In the genomic region with DNA sequence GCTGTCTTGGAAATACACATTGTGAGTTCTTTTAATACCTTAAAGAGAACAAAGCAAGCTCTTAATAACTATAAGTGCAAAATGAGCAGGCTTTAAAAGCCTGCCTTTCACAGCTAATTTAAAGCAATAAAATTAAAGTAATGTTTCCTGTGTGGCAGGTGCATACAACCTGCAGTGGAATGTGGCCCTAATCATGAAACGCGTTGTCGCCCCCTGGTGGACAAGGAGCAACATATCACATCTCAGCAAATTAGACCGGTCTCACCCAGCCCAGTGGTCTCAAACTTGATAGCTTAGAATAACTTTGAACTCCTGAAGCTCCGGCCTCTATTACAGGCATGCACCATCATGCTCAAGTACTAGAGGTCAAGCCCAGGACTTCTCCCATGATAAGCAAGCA, we compare ENCODE assay signal across 8 mouse cellular contexts. TPM values are rescaled to one million over a fixed set of nuclear protein-coding genes. Genes with fewer than 3 reads are reported as not detected.
DNase-seq lines count a peak whose midpoint lies in the region; ATAC-seq and TF ChIP-seq lines count a peak whose summit lies in the region.

No protein-coding gene starts in this region.

- peak; percentile 86 for TF ChIP-seq CTCF in brain, embryonic 14.5 days (IDR thresholded peaks at IDR 0.05; ENCODE audit: borderline replicate concordance, extremely low read depth, insufficient read depth, insufficient read length)

- DNase-seq in midbrain, embryonic 11.5 days (ENCODE audit: low spot score, missing footprints) = peak; percentile 93
- peak; percentile 83 for DNase-seq in brain, embryonic 14.5 days (ENCODE audit: low read depth)
- peak; percentile 82 for DNase-seq in forebrain, embryonic 14.5 days (ENCODE audit: low spot score)
- peak; percentile 92 for DNase-seq in induced T-regulatory cell, adult 2 months (ENCODE audit: low read depth)
- peak; percentile 67 for DNase-seq in limb, embryonic 14.5 days (ENCODE audit: low spot score)
- DNase-seq in ovary, adult 18-20 months (ENCODE audit: low spot score) = peak; percentile 39
- DNase-seq in testis, postnatal 14 days (ENCODE audit: low spot score) = peak; percentile 36

- H3K27ac ChIP-seq in midbrain, embryonic 11.5 days (ENCODE audit: low read depth, low read length) = no peak overlapping the region
- no peak overlapping the region for H3K27ac ChIP-seq in midbrain, embryonic 15.5 days
- no peak overlapping the region for H3K27ac ChIP-seq in forebrain, embryonic 14.5 days (ENCODE audit: low read depth, low read length)
- no peak overlapping the region for H3K27ac ChIP-seq in limb, embryonic 14.5 days (replicated peaks; ENCODE audit: low read depth, low read length)

- H3K9ac ChIP-seq in midbrain, embryonic 11.5 days (ENCODE audit: low read length) = no peak overlapping the region
- H3K9ac ChIP-seq in midbrain, embryonic 15.5 days = no peak overlapping the region
- H3K9ac ChIP-seq in forebrain, embryonic 14.5 days (ENCODE audit: low read length) = no peak overlapping the region
- no peak overlapping the region for H3K9ac ChIP-seq in limb, embryonic 14.5 days (ENCODE audit: low read depth, low read length, severe bottlenecking)

- no peaks in the 10 kb centered on the region for H3K4me1 ChIP-seq in midbrain, embryonic 11.5 days (ENCODE audit: control insufficient read depth, insufficient read depth, low read length)
- H3K4me1 ChIP-seq in midbrain, embryonic 15.5 days = no peaks in the 10 kb centered on the region
- H3K4me1 ChIP-seq in forebrain, embryonic 14.5 days (ENCODE audit: control insufficient read depth, insufficient read depth, low read length) = no peaks in the 10 kb centered on the region
- no peaks in the 10 kb centered on the region for H3K4me1 ChIP-seq in limb, embryonic 14.5 days (ENCODE audit: control insufficient read depth, insufficient read depth, low read length)

- no peaks in the 10 kb centered on the region for H3K36me3 ChIP-seq in midbrain, embryonic 11.5 days (ENCODE audit: control insufficient read depth, insufficient read depth, low read length)
- no peaks in the 10 kb centered on the region for H3K36me3 ChIP-seq in midbrain, embryonic 15.5 days (replicated peaks)
- H3K36me3 ChIP-seq in forebrain, embryonic 14.5 days (ENCODE audit: control insufficient read depth, insufficient read depth, low read length) = no peaks in the 10 kb centered on the region
- H3K36me3 ChIP-seq in limb, embryonic 14.5 days (ENCODE audit: control insufficient read depth, insufficient read depth, low read length) = no peaks in the 10 kb centered on the region

- no peaks in the 10 kb centered on the region; the same call in 1 of the 2 replicates for H3K9me3 ChIP-seq in midbrain, embryonic 11.5 days (ENCODE audit: control insufficient read depth, low read length)
- no peaks in the 10 kb centered on the region for H3K9me3 ChIP-seq in midbrain, embryonic 15.5 days
- H3K9me3 ChIP-seq in forebrain, embryonic 14.5 days (replicated peaks; ENCODE audit: control insufficient read depth, low read length) = 0 out of 2 replicates have a peak, but pooled peaks cover 2% of the 10 kb centered on the region
- H3K9me3 ChIP-seq in limb, embryonic 14.5 days (ENCODE audit: control insufficient read depth, low read length) = no peaks in the 10 kb centered on the region

- H3K27me3 ChIP-seq in midbrain, embryonic 11.5 days (ENCODE audit: control insufficient read depth, insufficient read depth, low read length) = no peaks in the 10 kb centered on the region
- H3K27me3 ChIP-seq in midbrain, embryonic 15.5 days (replicated peaks) = no peaks in the 10 kb centered on the region
- H3K27me3 ChIP-seq in forebrain, embryonic 14.5 days (replicated peaks; ENCODE audit: control insufficient read depth, insufficient read depth, low read length) = no peaks in the 10 kb centered on the region
- no peaks in the 10 kb centered on the region for H3K27me3 ChIP-seq in limb, embryonic 14.5 days (ENCODE audit: control insufficient read depth, insufficient read depth, low read length)

- no peak overlapping the region for H3K4me2 ChIP-seq in midbrain, embryonic 11.5 days
- H3K4me2 ChIP-seq in midbrain, embryonic 15.5 days = no peak overlapping the region
- H3K4me2 ChIP-seq in forebrain, embryonic 14.5 days (ENCODE audit: low read length) = no peak overlapping the region
- H3K4me2 ChIP-seq in limb, embryonic 14.5 days (replicated peaks; ENCODE audit: low read depth, low read length, severe bottlenecking) = no peak overlapping the region

- 10% methylated on average over 5 of the region's 5 CpGs for WGBS in midbrain, embryonic 11.5 days
- 10% methylated on average over 5 of the region's 5 CpGs for WGBS in midbrain, embryonic 15.5 days
- whole genome bisulfite sequencing in forebrain, embryonic 14.5 days = 9% methylated on average over 5 of the region's 5 CpGs
- 11% methylated on average over 5 of the region's 5 CpGs for WGBS in limb, embryonic 14.5 days

- H3K4me3 ChIP-seq in midbrain, embryonic 11.5 days (ENCODE audit: low read depth, low read length) = no peak overlapping the region
- no peak overlapping the region for H3K4me3 ChIP-seq in midbrain, embryonic 15.5 days
- H3K4me3 ChIP-seq in forebrain, embryonic 14.5 days (ENCODE audit: low read depth, low read length) = no peak overlapping the region
- no peak overlapping the region for H3K4me3 ChIP-seq in limb, embryonic 14.5 days (replicated peaks; ENCODE audit: low read length)

- no peak for ATAC-seq in midbrain, embryonic 11.5 days (ENCODE audit: low FRiP score)
- no peak for ATAC-seq in midbrain, embryonic 15.5 days (replicated peaks)
- no peak for ATAC-seq in forebrain, embryonic 14.5 days
- 0 out of 2 replicates have a peak, but pooled peaks have one; percentile 60 for ATAC-seq in limb, embryonic 14.5 days (ENCODE audit: low FRiP score, low read depth)

- no peak for TF ChIP-seq POLR2A in brain, embryonic 14.5 days (IDR thresholded peaks at IDR 0.05; ENCODE audit: borderline replicate concordance, extremely low read depth, insufficient read depth, insufficient read length, poor library complexity, severe bottlenecking)
- TF ChIP-seq POLR2A in limb, embryonic 14.5 days (IDR thresholded peaks at IDR 0.05; ENCODE audit: borderline replicate concordance, extremely low read depth, insufficient read depth, insufficient read length) = no peak

RNA-seq across cellular contexts. Expression of a gene that starts 9.8 kb away (rescaled TPM):
- 9.7 and 11.1 TPM in 2 replicates for polyA plus RNA-seq in midbrain, embryonic 11.5 days (2014; fragmentation: Nextera tagmentation; extraction: Ambion mirVana)
- 27.0 and 28.3 TPM in 2 replicates for polyA plus RNA-seq in midbrain, embryonic 15.5 days (2015; fragmentation: Nextera tagmentation; extraction: Ambion mirVana)
- polyA plus RNA-seq in brain, embryonic 14.5 days (2012; rRNA removed) = 21.8 and 24.6 TPM in 2 replicates
- polyA plus RNA-seq in forebrain, embryonic 14.5 days (2014; fragmentation: Nextera tagmentation; extraction: Ambion mirVana) = 12.2 and 13.1 TPM in 2 replicates
- polyA plus RNA-seq in limb, embryonic 14.5 days (2012; rRNA removed) = 17.3 and 19.1 TPM in 2 replicates
- polyA plus RNA-seq in limb, embryonic 14.5 days (2014; fragmentation: Nextera tagmentation; extraction: Ambion mirVana) = 9.7 and 10.0 TPM in 2 replicates

RNA-seq across cellular contexts. Expression of a gene that starts 9.9 kb away (rescaled TPM):
- polyA plus RNA-seq in midbrain, embryonic 11.5 days (2014; fragmentation: Nextera tagmentation; extraction: Ambion mirVana) = 211 and 215 TPM in 2 replicates
- 268 and 286 TPM in 2 replicates for polyA plus RNA-seq in midbrain, embryonic 15.5 days (2015; fragmentation: Nextera tagmentation; extraction: Ambion mirVana)
- 135 and 150 TPM in 2 replicates for polyA plus RNA-seq in brain, embryonic 14.5 days (2012; rRNA removed)
- polyA plus RNA-seq in forebrain, embryonic 14.5 days (2014; fragmentation: Nextera tagmentation; extraction: Ambion mirVana) = 288 and 315 TPM in 2 replicates
- 90.6 and 106 TPM in 2 replicates for polyA plus RNA-seq in limb, embryonic 14.5 days (2012; rRNA removed)
- polyA plus RNA-seq in limb, embryonic 14.5 days (2014; fragmentation: Nextera tagmentation; extraction: Ambion mirVana) = 212 and 216 TPM in 2 replicates

RNA-seq across cellular contexts. Expression of a gene that starts 27.4 kb away (rescaled TPM):
- 61.2 and 64.9 TPM in 2 replicates for polyA plus RNA-seq in midbrain, embryonic 11.5 days (2014; fragmentation: Nextera tagmentation; extraction: Ambion mirVana)
- polyA plus RNA-seq in midbrain, embryonic 15.5 days (2015; fragmentation: Nextera tagmentation; extraction: Ambion mirVana) = 42.9 and 47.7 TPM in 2 replicates
- 40.1 and 64.1 TPM in 2 replicates for polyA plus RNA-seq in brain, embryonic 14.5 days (2012; rRNA removed)
- polyA plus RNA-seq in forebrain, embryonic 14.5 days (2014; fragmentation: Nextera tagmentation; extraction: Ambion mirVana) = 54.9 and 57.2 TPM in 2 replicates
- 73.1 and 74.2 TPM in 2 replicates for polyA plus RNA-seq in limb, embryonic 14.5 days (2012; rRNA removed)
- 63.4 and 64.1 TPM in 2 replicates for polyA plus RNA-seq in limb, embryonic 14.5 days (2014; fragmentation: Nextera tagmentation; extraction: Ambion mirVana)

RNA-seq across cellular contexts. Expression of a gene that starts 27.9 kb away (rescaled TPM):
- polyA plus RNA-seq in midbrain, embryonic 11.5 days (2014; fragmentation: Nextera tagmentation; extraction: Ambion mirVana) = 113 and 116 TPM in 2 replicates
- 149 and 162 TPM in 2 replicates for polyA plus RNA-seq in midbrain, embryonic 15.5 days (2015; fragmentation: Nextera tagmentation; extraction: Ambion mirVana)
- polyA plus RNA-seq in brain, embryonic 14.5 days (2012; rRNA removed) = 127 and 158 TPM in 2 replicates
- 146 and 157 TPM in 2 replicates for polyA plus RNA-seq in forebrain, embryonic 14.5 days (2014; fragmentation: Nextera tagmentation; extraction: Ambion mirVana)
- 79.1 and 80.4 TPM in 2 replicates for polyA plus RNA-seq in limb, embryonic 14.5 days (2012; rRNA removed)
- polyA plus RNA-seq in limb, embryonic 14.5 days (2014; fragmentation: Nextera tagmentation; extraction: Ambion mirVana) = 78.1 and 82.8 TPM in 2 replicates

RNA-seq across cellular contexts. Expression of a gene that starts 47.4 kb away (rescaled TPM):
- 61.7 and 65.3 TPM in 2 replicates for polyA plus RNA-seq in midbrain, embryonic 11.5 days (2014; fragmentation: Nextera tagmentation; extraction: Ambion mirVana)
- 146 and 148 TPM in 2 replicates for polyA plus RNA-seq in midbrain, embryonic 15.5 days (2015; fragmentation: Nextera tagmentation; extraction: Ambion mirVana)
- 265 and 282 TPM in 2 replicates for polyA plus RNA-seq in brain, embryonic 14.5 days (2012; rRNA removed)
- polyA plus RNA-seq in forebrain, embryonic 14.5 days (2014; fragmentation: Nextera tagmentation; extraction: Ambion mirVana) = 95.5 and 119 TPM in 2 replicates
- 180 and 241 TPM in 2 replicates for polyA plus RNA-seq in limb, embryonic 14.5 days (2012; rRNA removed)
- 46.2 and 51.0 TPM in 2 replicates for polyA plus RNA-seq in limb, embryonic 14.5 days (2014; fragmentation: Nextera tagmentation; extraction: Ambion mirVana)

Comparison
In these comparisons a context has a peak if more than half of its experiments do, and no peak if none do; other contexts are left out.
1. DNase-seq: peak in every context shown above with its lines; median percentile 93 in midbrain, embryonic 11.5 days; 92 in induced T-regulatory cell, adult 2 months; 83 in brain, embryonic 14.5 days; 82 in forebrain, embryonic 14.5 days; 67 in limb, embryonic 14.5 days; 39 in ovary, adult 18-20 months; 36 in testis, postnatal 14 days.